Mouse (Mus musculus) midbrain, embryonic 10.5 days (tissue): Measurements from ENCODE around the gene Ythdf1. TPM values are rescaled to one million over a fixed set of nuclear protein-coding genes. Genes with fewer than 3 reads are reported as not detected.

Experiments
- DNase-seq: peaks from one replicate; pipeline ENCODE4 v3.0.0-alpha.2; 2017; ENCODE audit warnings: low spot score
- H3K27ac ChIP-seq: fragments of 300-500 bp; sonication (generic); replicated peaks from 2 replicates; pipeline ENCODE4 v1.5.1; 2016; ENCODE audit warnings: mild to moderate bottlenecking
- H3K27me3 ChIP-seq: fragments of 300-500 bp; sonication (generic); 2 replicates; pipeline ENCODE4 v1.6.1; 2016; ENCODE audit warnings: low read depth, mild to moderate bottlenecking; ENCODE audit not compliant: poor library complexity, severe bottlenecking
- H3K36me3 ChIP-seq: fragments of 300-500 bp; sonication (generic); 2 replicates; pipeline ENCODE4 v1.6.1; 2016; ENCODE audit warnings: mild to moderate bottlenecking, moderate library complexity
- H3K4me1 ChIP-seq: fragments of 300-500 bp; sonication (generic); 2 replicates; pipeline ENCODE4 v1.6.1; 2016
- H3K4me3 ChIP-seq: fragments of 300-500 bp; sonication (generic); 2 replicates; pipeline ENCODE4 v1.5.1; 2016; ENCODE audit warnings: mild to moderate bottlenecking, moderate library complexity
- H3K9me3 ChIP-seq: fragments of 300-500 bp; sonication (generic); replicated peaks from 2 replicates; pipeline ENCODE4 v1.6.1; 2016; ENCODE audit warnings: mild to moderate bottlenecking
- WGBS: fragments of 180-500 bp; shearing (Covaris S2); methylation state at CpG from one replicate; pipeline ENCODE4 v1.1.7; 2016; 5-methylcytosine and 5-hydroxymethylcytosine counted together
- polyA plus RNA-seq: library from polyadenylated mRNA; unstranded; fragments of >200 nt; fragmentation: Nextera tagmentation; extraction: Ambion mirVana; gene quantifications from 2 replicates; pipeline ENCODE4 v1.2.1, GENCODE M21; 2016

The Ythdf1 gene
- polyA plus RNA-seq = 51.9 and 61.4 TPM in 2 replicates

- peak within 1 kb of the TSS; percentile 96 for H3K27ac ChIP-seq
- WGBS = under 1% methylated on average over 45 of the region's 56 CpGs
- peak; percentile 98 for DNase-seq
Observed at GRCm38 (mm10) chr2:180920810-180921400, at the start of gene Ythdf1. Gene Ythdf1 (minus strand): TSS chr2:180920949.

GRCm38 (mm10) chr2:180967010-180967763 lies 46.4 kb upstream of the Ythdf1 start, which contains the start of gene Arfgap1:
Gene Arfgap1 (plus strand): TSS chr2:180967225.
- no peaks in the 10 kb centered on the region for H3K27me3 ChIP-seq
- peak within 1 kb of the TSS; percentile 94 for H3K27ac ChIP-seq
- DNase-seq = peak; percentile 89
- peaks cover 30% of the 10 kb centered on the region for H3K36me3 ChIP-seq
- H3K4me3 ChIP-seq = peak within 1 kb of the TSS; percentile 86
- peaks cover 25% of the 10 kb centered on the region for H3K4me1 ChIP-seq
- under 1% methylated on average over 57 of the region's 57 CpGs for WGBS
- no peaks in the 10 kb centered on the region for H3K9me3 ChIP-seq

More at GRCm38 (mm10) chr2:180920810-180921400, at the start of gene Ythdf1:
- Histone ChIP-seq H3K36me3 (peaks cover 31% of the 10 kb centered on the region), H3K4me3 (peak within 1 kb of the TSS; percentile 99), H3K4me1 (peaks cover 21% of the 10 kb centered on the region), H3K27me3 (peaks cover 6% of the 10 kb centered on the region; the same call in 1 of the 2 replicates), H3K9me3 (no peaks in the 10 kb centered on the region)

GRCm38 (mm10) chr2:180966092-180966882 lies 45.5 kb upstream of the Ythdf1 start:
- Histone ChIP-seq H3K4me1 (peaks cover 25% of the 10 kb centered on the region), H3K4me3 (peak overlapping the region; percentile 86), H3K27me3 (no peaks in the 10 kb centered on the region), H3K36me3 (peaks cover 21% of the 10 kb centered on the region), H3K27ac (peak overlapping the region; percentile 94), H3K9me3 (no peaks in the 10 kb centered on the region)
- DNase-seq = no peak
- WGBS = 21% methylated on average over 14 of the region's 14 CpGs

- 0 out of 2 replicates have a peak overlapping the region, but pooled peaks have one; percentile 5 for H3K4me3 ChIP-seq
- 7% methylated on average over 5 of the region's 5 CpGs for WGBS
- H3K27ac ChIP-seq = 0 out of 2 replicates have a peak overlapping the region, but pooled peaks have one; percentile 38
Observed at GRCm38 (mm10) chr2:180963956-180964355, 43.2 kb upstream of the Ythdf1 start.

GRCm38 (mm10) chr2:180962616-180963308 lies 42.0 kb upstream of the Ythdf1 start:
- no peaks in the 10 kb centered on the region for H3K36me3 ChIP-seq
- H3K4me1 ChIP-seq = peaks cover 19% of the 10 kb centered on the region
- H3K27me3 ChIP-seq = no peaks in the 10 kb centered on the region
- no peaks in the 10 kb centered on the region for H3K9me3 ChIP-seq
- no peak for DNase-seq
- WGBS = 82% methylated on average over 2 of the region's 2 CpGs
- no peak overlapping the region for H3K4me3 ChIP-seq
- no peak overlapping the region for H3K27ac ChIP-seq

More at GRCm38 (mm10) chr2:180963956-180964355, 43.2 kb upstream of the Ythdf1 start:
- Histone ChIP-seq H3K9me3 (no peaks in the 10 kb centered on the region), H3K4me1 (peaks cover 25% of the 10 kb centered on the region), H3K36me3 (peaks cover 3% of the 10 kb centered on the region), H3K27me3 (no peaks in the 10 kb centered on the region)
- peak; percentile 80 for DNase-seq

GRCm38 (mm10) chr2:180960187-180960586 lies 39.4 kb upstream of the Ythdf1 start:
- H3K9me3 ChIP-seq = no peaks in the 10 kb centered on the region
- no peaks in the 10 kb centered on the region for H3K36me3 ChIP-seq
- WGBS = 81% methylated on average over 3 of the region's 3 CpGs
- H3K27me3 ChIP-seq = peaks cover 12% of the 10 kb centered on the region
- no peak for DNase-seq
- H3K4me3 ChIP-seq = no peak overlapping the region
- no peak overlapping the region for H3K27ac ChIP-seq
- peaks cover 20% of the 10 kb centered on the region for H3K4me1 ChIP-seq

- DNase-seq = no peak
- H3K27ac ChIP-seq = no peak overlapping the region
- H3K9me3 ChIP-seq = no peaks in the 10 kb centered on the region
- WGBS = 87% methylated on average over 7 of the region's 7 CpGs
- H3K36me3 ChIP-seq = no peaks in the 10 kb centered on the region
- peaks cover 17% of the 10 kb centered on the region for H3K27me3 ChIP-seq
- peaks cover 26% of the 10 kb centered on the region for H3K4me1 ChIP-seq
- no peak overlapping the region for H3K4me3 ChIP-seq
Observed at GRCm38 (mm10) chr2:180959605-180960004, 38.9 kb upstream of the Ythdf1 start.

GRCm38 (mm10) chr2:180954061-180955047 lies 33.6 kb upstream of the Ythdf1 start, which contains the start of gene Nkain4:
Gene Nkain4 (minus strand): TSS chr2:180954699.
- H3K4me3 ChIP-seq = peak within 1 kb of the TSS; percentile 76
- DNase-seq = peak; percentile 89
- H3K27me3 ChIP-seq = peaks cover 43% of the 10 kb centered on the region
- WGBS = under 1% methylated on average over 52 of the region's 52 CpGs
- H3K9me3 ChIP-seq = no peaks in the 10 kb centered on the region
- H3K4me1 ChIP-seq = peaks cover 73% of the 10 kb centered on the region
- H3K36me3 ChIP-seq = no peaks in the 10 kb centered on the region
- H3K27ac ChIP-seq = peak within 1 kb of the TSS; percentile 92

GRCm38 (mm10) chr2:180953638-180954037 lies 32.9 kb upstream of the Ythdf1 start:
- peaks cover 79% of the 10 kb centered on the region for H3K4me1 ChIP-seq
- H3K4me3 ChIP-seq = peak overlapping the region; percentile 76
- peaks cover 43% of the 10 kb centered on the region for H3K27me3 ChIP-seq
- WGBS = 7% methylated on average over 2 of the region's 2 CpGs
- H3K36me3 ChIP-seq = no peaks in the 10 kb centered on the region
- H3K27ac ChIP-seq = peak overlapping the region; percentile 92
- H3K9me3 ChIP-seq = no peaks in the 10 kb centered on the region
- DNase-seq = no peak

GRCm38 (mm10) chr2:180952731-180953171 lies 32.0 kb upstream of the Ythdf1 start:
- Histone ChIP-seq H3K4me3 (peak overlapping the region; percentile 76), H3K36me3 (no peaks in the 10 kb centered on the region), H3K27me3 (peaks cover 43% of the 10 kb centered on the region), H3K4me1 (peaks cover 79% of the 10 kb centered on the region), H3K9me3 (no peaks in the 10 kb centered on the region), H3K27ac (peak overlapping the region; percentile 92)
- DNase-seq = peak; percentile 57
- WGBS = 7% methylated on average over 9 of the region's 9 CpGs

- Histone ChIP-seq H3K27ac (peak overlapping the region; percentile 63), H3K4me3 (no peak overlapping the region), H3K9me3 (no peaks in the 10 kb centered on the region), H3K27me3 (peaks cover 28% of the 10 kb centered on the region; the same call in 1 of the 2 replicates), H3K4me1 (peaks cover 62% of the 10 kb centered on the region), H3K36me3 (no peaks in the 10 kb centered on the region)
- WGBS = 38% methylated on average over 1 of the region's 1 CpGs
- no peak for DNase-seq
Observed at GRCm38 (mm10) chr2:180949947-180950346, 29.2 kb upstream of the Ythdf1 start.
